In genomic region chr6:137395075-137395474, GRCm38 (mm10) we compare ENCODE assay signal across 28 mouse cellular contexts.
A peak's percentile ranks its signal among the peaks of the same experiment; 100 is the strongest.
DNase-seq lines count a peak whose midpoint lies in the region; ATAC-seq and TF ChIP-seq lines count a peak whose summit lies in the region.
"Had no signal": no experiment of that assay in that cellular context is flagged by ENCODE, and none has a peak within 500 bp of the region (broad histone marks: within the 10 kb centered on the region; RNA-seq: fewer than 3 reads in every experiment).

No protein-coding gene starts in this region.

- no peak overlapping the region for H3K4me2 ChIP-seq in liver, postnatal 0 days (ENCODE audit: low read depth, low read length)
- H3K4me2 ChIP-seq in liver, embryonic 12.5 days = no peak overlapping the region
- no peak overlapping the region for H3K4me2 ChIP-seq in intestine, embryonic 16.5 days (ENCODE audit: low read depth, low read length)
- H3K4me2 ChIP-seq: embryonic facial prominence, embryonic 13.5 days; forebrain, embryonic 12.5 days; heart, embryonic 12.5 days; heart, embryonic 15.5 days; hindbrain, embryonic 14.5 days had no signal

- no peaks in the 10 kb centered on the region for H3K4me1 ChIP-seq in liver, postnatal 0 days (ENCODE audit: insufficient read depth)
- H3K4me1 ChIP-seq in liver, embryonic 12.5 days = no peaks in the 10 kb centered on the region
- no peaks in the 10 kb centered on the region for H3K4me1 ChIP-seq in intestine, embryonic 16.5 days (ENCODE audit: control insufficient read depth, insufficient read depth, low read length)
- H3K4me1 ChIP-seq: embryonic facial prominence, embryonic 10.5 days; embryonic facial prominence, embryonic 13.5 days; forebrain, embryonic 12.5 days; heart, embryonic 12.5 days; heart, embryonic 15.5 days had no signal

- no peaks in the 10 kb centered on the region for H3K9me3 ChIP-seq in liver, postnatal 0 days (ENCODE audit: low read length)
- H3K9me3 ChIP-seq in liver, embryonic 12.5 days (replicated peaks) = no peaks in the 10 kb centered on the region
- H3K9me3 ChIP-seq in intestine, embryonic 16.5 days (ENCODE audit: control insufficient read depth, low read length) = no peaks in the 10 kb centered on the region
- H3K9me3 ChIP-seq: embryonic facial prominence, embryonic 10.5 days; embryonic facial prominence, embryonic 13.5 days; forebrain, embryonic 12.5 days; heart, embryonic 12.5 days; heart, embryonic 15.5 days had no signal

- H3K36me3 ChIP-seq in liver, postnatal 0 days (replicated peaks; ENCODE audit: insufficient read depth, low read length) = no peaks in the 10 kb centered on the region
- H3K36me3 ChIP-seq in liver, embryonic 12.5 days = no peaks in the 10 kb centered on the region
- H3K36me3 ChIP-seq in intestine, embryonic 16.5 days (ENCODE audit: control insufficient read depth, insufficient read depth, low read length) = no peaks in the 10 kb centered on the region
- H3K36me3 ChIP-seq: embryonic facial prominence, embryonic 10.5 days; embryonic facial prominence, embryonic 13.5 days; heart, embryonic 12.5 days; heart, embryonic 15.5 days had no signal

- H3K4me3 ChIP-seq in liver, postnatal 0 days (ENCODE audit: low read depth, low read length) = no peak overlapping the region
- no peak overlapping the region for H3K4me3 ChIP-seq in liver, embryonic 12.5 days
- no peak overlapping the region for H3K4me3 ChIP-seq in intestine, embryonic 16.5 days (ENCODE audit: low read length)
- H3K4me3 ChIP-seq: embryonic facial prominence, embryonic 10.5 days; embryonic facial prominence, embryonic 13.5 days; erythroblast, embryonic 14.5 days; forebrain, embryonic 12.5 days; heart, embryonic 12.5 days; heart, embryonic 15.5 days had no signal

- peak; percentile 29; the same call in 1 of the 2 replicates for ATAC-seq in liver, postnatal 0 days
- no peak for ATAC-seq in liver, embryonic 12.5 days
- peak; percentile 92 for ATAC-seq in megakaryocyte, adult 5-6 weeks (ENCODE audit: poor library complexity, severe bottlenecking)
- peak; percentile 87 for ATAC-seq in monocyte, adult 5-6 weeks (replicated peaks; ENCODE audit: insufficient number of reproducible peaks, low FRiP score, low TSS enrichment, poor library complexity, severe bottlenecking)
- no peak for ATAC-seq in intestine, embryonic 16.5 days
- ATAC-seq: CD4-positive, CD25-positive, alpha-beta regulatory T cell, adult 4 months; forebrain, embryonic 16.5 days; hindbrain, postnatal 0 days had no signal

- H3K27ac ChIP-seq in liver, postnatal 0 days (ENCODE audit: low read depth) = no peak overlapping the region
- H3K27ac ChIP-seq in liver, embryonic 12.5 days = no peak overlapping the region
- no peak overlapping the region for H3K27ac ChIP-seq in intestine, embryonic 16.5 days (ENCODE audit: low read length)
- H3K27ac ChIP-seq: embryonic facial prominence, embryonic 10.5 days; embryonic facial prominence, embryonic 13.5 days; forebrain, embryonic 12.5 days; heart, embryonic 15.5 days; hindbrain, embryonic 14.5 days; hindbrain, postnatal 0 days had no signal

- TF ChIP-seq CTCF in liver, postnatal 0 days (IDR thresholded peaks at IDR 0.05; ENCODE audit: low read depth) = no peak

- H3K27me3 ChIP-seq in liver, postnatal 0 days (ENCODE audit: insufficient read depth, low read length) = no peaks in the 10 kb centered on the region
- no peaks in the 10 kb centered on the region for H3K27me3 ChIP-seq in liver, embryonic 12.5 days (replicated peaks)
- H3K27me3 ChIP-seq in intestine, embryonic 16.5 days (replicated peaks; ENCODE audit: control insufficient read depth, insufficient read depth, low read length) = no peaks in the 10 kb centered on the region
- H3K27me3 ChIP-seq: embryonic facial prominence, embryonic 13.5 days; forebrain, embryonic 12.5 days; heart, embryonic 12.5 days; heart, embryonic 15.5 days had no signal

- no peak for DNase-seq in liver, postnatal 0 days
- DNase-seq in layer of hippocampus, postnatal 14 days (ENCODE audit: low spot score in 2 of 2) = no peak
- DNase-seq: adrenal gland, adult 2 months; adrenal gland, postnatal 14 days; cerebellum, adult 11 months; cerebellum, adult 8-10 months; cerebellum, postnatal 10 days; cerebellum, postnatal 36 days; embryo, embryonic 11 days; gastrocnemius, postnatal 10 days; gastrocnemius, postnatal 36 days; heart, adult 18-20 months; heart, postnatal 10 days; heart, postnatal 36 days had no signal

- no peak for TF ChIP-seq EP300 in liver, postnatal 0 days (IDR thresholded peaks at IDR 0.05; ENCODE audit: low read depth)

- no peak overlapping the region for H3K9ac ChIP-seq in liver, postnatal 0 days (replicated peaks)
- H3K9ac ChIP-seq in liver, embryonic 12.5 days = no peak overlapping the region
- no peak overlapping the region for H3K9ac ChIP-seq in intestine, embryonic 16.5 days (ENCODE audit: low read depth, low read length)
- H3K9ac ChIP-seq: embryonic facial prominence, embryonic 13.5 days; forebrain, embryonic 12.5 days; heart, embryonic 12.5 days; heart, embryonic 15.5 days; hindbrain, embryonic 14.5 days had no signal

- WGBS in liver, postnatal 0 days (ENCODE audit: insufficient replicate concordance) = 57% methylated on average over 7 of the region's 7 CpGs
- WGBS in liver, embryonic 12.5 days (ENCODE audit: insufficient replicate concordance) = 62% methylated on average over 7 of the region's 7 CpGs
- WGBS in intestine, embryonic 16.5 days = 77% methylated on average over 7 of the region's 7 CpGs

Comparison
In these comparisons a context has a peak if more than half of its experiments do, and no peak if none do; other contexts are left out.
1. ATAC-seq: peak in liver, postnatal 0 days (single experiment), megakaryocyte, adult 5-6 weeks (single experiment) and monocyte, adult 5-6 weeks (single experiment); none in liver, embryonic 12.5 days (single experiment) and intestine, embryonic 16.5 days (single experiment).